ENCODE assay signal across 14 mouse cellular contexts in genomic region chr3:88627114-88627513, GRCm38 (mm10). TPM values are rescaled to one million over a fixed set of nuclear protein-coding genes. Genes with fewer than 3 reads are reported as not detected.
DNase-seq lines count a peak whose midpoint lies in the region; ATAC-seq and TF ChIP-seq lines count a peak whose summit lies in the region.
"Had no signal": no experiment of that assay in that cellular context is flagged by ENCODE, and none has a peak within 500 bp of the region (broad histone marks: within the 10 kb centered on the region; RNA-seq: fewer than 3 reads in every experiment).

No protein-coding gene starts in this region.

- TF ChIP-seq CTCF in layer of hippocampus, adult 2 months (conservative IDR thresholded peaks at IDR 0.05), result no peak

- H3K4me2 ChIP-seq in heart, embryonic 13.5 days, result 0 out of 2 replicates have a peak overlapping the region, but pooled peaks have one; percentile 20
- no peak overlapping the region for H3K4me2 ChIP-seq in liver, embryonic 16.5 days (ENCODE audit: low read depth, low read length)

- H3K4me3 ChIP-seq in heart, embryonic 13.5 days, result no peak overlapping the region
- peak overlapping the region; percentile 34; the same call in 1 of the 2 replicates for H3K4me3 ChIP-seq in layer of hippocampus, adult 2 months
- no peak overlapping the region for H3K4me3 ChIP-seq in liver, embryonic 16.5 days (ENCODE audit: low read depth, low read length)

- 20% methylated on average over 4 of the region's 4 CpGs for WGBS in heart, embryonic 13.5 days
- WGBS in liver, embryonic 16.5 days (ENCODE audit: insufficient replicate concordance), result 8% methylated on average over 4 of the region's 4 CpGs

- DNase-seq in heart, postnatal 36 days, result no peak
- no peak for DNase-seq in layer of hippocampus, adult 2 months (ENCODE audit: low spot score in 2 of 2)
- DNase-seq in layer of hippocampus, postnatal 10 days (ENCODE audit: low spot score in 2 of 2), result no peak
- peak; percentile 73 for DNase-seq in brain, adult 2 months (ENCODE audit: low read depth, low spot score)
- DNase-seq in thymus, postnatal 10 days (ENCODE audit: low spot score in 2 of 2), result no peak
- no peak for DNase-seq in spleen, postnatal 36 days (ENCODE audit: low spot score in 2 of 2)
- DNase-seq: adrenal gland, postnatal 10 days; thymus, postnatal 14 days had no signal

- 0 out of 2 replicates have a peak overlapping the region, but pooled peaks have one; percentile 51 for H3K9ac ChIP-seq in heart, embryonic 13.5 days
- no peak overlapping the region for H3K9ac ChIP-seq in liver, embryonic 16.5 days (ENCODE audit: low read depth, low read length)

- H3K4me1 ChIP-seq in heart, embryonic 13.5 days, result peaks cover 95% of the 10 kb centered on the region
- peaks cover 53% of the 10 kb centered on the region for H3K4me1 ChIP-seq in liver, embryonic 16.5 days (ENCODE audit: control insufficient read depth, low read depth, low read length)

- H3K36me3 ChIP-seq in heart, embryonic 13.5 days, result peaks cover 54% of the 10 kb centered on the region
- peaks cover 3% of the 10 kb centered on the region; the same call in 1 of the 2 replicates for H3K36me3 ChIP-seq in liver, embryonic 16.5 days (ENCODE audit: control insufficient read depth, insufficient read depth)

- H3K27me3 ChIP-seq in heart, embryonic 13.5 days (replicated peaks), result no peaks in the 10 kb centered on the region
- H3K27me3 ChIP-seq in liver, embryonic 16.5 days (ENCODE audit: control insufficient read depth, insufficient read depth, low read depth, low read length), result no peaks in the 10 kb centered on the region

- no peaks in the 10 kb centered on the region for H3K9me3 ChIP-seq in heart, embryonic 13.5 days
- no peaks in the 10 kb centered on the region for H3K9me3 ChIP-seq in liver, embryonic 16.5 days (replicated peaks; ENCODE audit: control insufficient read depth, low read length)

- 0 out of 2 replicates have a peak overlapping the region, but pooled peaks have one; percentile 2 for H3K27ac ChIP-seq in heart, embryonic 13.5 days (replicated peaks)
- H3K27ac ChIP-seq in layer of hippocampus, adult 2 months, result peak overlapping the region; percentile 98
- no peak overlapping the region for H3K27ac ChIP-seq in liver, embryonic 16.5 days (ENCODE audit: low read length)

- no peak for ATAC-seq in heart, embryonic 13.5 days (ENCODE audit: extremely low read depth, insufficient number of reproducible peaks, low FRiP score, low TSS enrichment)
- peak; percentile 66 for ATAC-seq in liver, embryonic 16.5 days (ENCODE audit: low read depth)
- ATAC-seq: forebrain, embryonic 16.5 days had no signal

- intact Hi-C loops in heart, postnatal 36 days (cut with DNase I), result no loop called here

RNA-seq across cellular contexts. Expression of gene Arhgef2, which starts 21.3 kb away (rescaled TPM):
- polyA plus RNA-seq in heart, embryonic 13.5 days (2015; fragmentation: Nextera tagmentation; extraction: Ambion mirVana), result 73.1 and 73.4 TPM in 2 replicates
- total RNA-seq in heart, postnatal 36 days (2021), result 10 to 100 TPM; 42.2 to 51.1 TPM
- total RNA-seq in layer of hippocampus, adult 2 months (2021), result 100 to 1,000 TPM; 268 to 283 TPM
- 100 to 1,000 TPM; 212 to 255 TPM for total RNA-seq in layer of hippocampus, postnatal 10 days (2021)
- 16.4 and 20.0 TPM in 2 replicates for polyA plus RNA-seq in liver, embryonic 16.5 days (2015; fragmentation: Nextera tagmentation; extraction: Ambion mirVana)

RNA-seq across cellular contexts. Expression of gene Rxfp4, which starts 25.8 kb away (rescaled TPM):
- not detected in 2 replicates for polyA plus RNA-seq in heart, embryonic 13.5 days (2015; fragmentation: Nextera tagmentation; extraction: Ambion mirVana)
- total RNA-seq in heart, postnatal 36 days (2021), result under 1 TPM in 1 of 2 experiments, not detected in 1; 0.22 TPM
- not detected for total RNA-seq in layer of hippocampus, adult 2 months (2021)
- not detected for total RNA-seq in layer of hippocampus, postnatal 10 days (2021)
- polyA plus RNA-seq in liver, embryonic 16.5 days (2015; fragmentation: Nextera tagmentation; extraction: Ambion mirVana), result not detected in 2 replicates
- total RNA-seq: adrenal gland, postnatal 10 days; layer of hippocampus, postnatal 25 days; monocyte, adult 5-6 weeks had no signal
- polyA plus RNA-seq: forebrain, embryonic 16.5 days; gonadal fat pad, adult 2 months had no signal

RNA-seq across cellular contexts. Expression of gene Ssr2, which starts 51.4 kb away (rescaled TPM):
- polyA plus RNA-seq in heart, embryonic 13.5 days (2015; fragmentation: Nextera tagmentation; extraction: Ambion mirVana), result 173 and 202 TPM in 2 replicates
- total RNA-seq in heart, postnatal 36 days (2021), result 10 to 100 TPM; 70.7 to 73.8 TPM
- total RNA-seq in layer of hippocampus, adult 2 months (2021), result 10 to 100 TPM; 86.8 to 91.6 TPM
- 100 to 1,000 TPM; 123 to 129 TPM for total RNA-seq in layer of hippocampus, postnatal 10 days (2021)
- polyA plus RNA-seq in liver, embryonic 16.5 days (2015; fragmentation: Nextera tagmentation; extraction: Ambion mirVana), result 171 and 190 TPM in 2 replicates

RNA-seq across cellular contexts. Expression of gene Khdc4, which starts 58.5 kb away (rescaled TPM):
- 54.8 and 61.4 TPM in 2 replicates for polyA plus RNA-seq in heart, embryonic 13.5 days (2015; fragmentation: Nextera tagmentation; extraction: Ambion mirVana)
- 10 to 100 TPM; 27.4 to 30.8 TPM for total RNA-seq in heart, postnatal 36 days (2021)
- total RNA-seq in layer of hippocampus, adult 2 months (2021), result 10 to 100 TPM; 55.1 to 55.5 TPM
- total RNA-seq in layer of hippocampus, postnatal 10 days (2021), result 10 to 100 TPM; 54.2 to 56.1 TPM
- polyA plus RNA-seq in liver, embryonic 16.5 days (2015; fragmentation: Nextera tagmentation; extraction: Ambion mirVana), result 22.0 and 24.5 TPM in 2 replicates

Comparison
In these comparisons a context has a peak if more than half of its experiments do, and no peak if none do; other contexts are left out.
1. RNA of gene Arhgef2, which starts 21.3 kb away (total RNA-seq): 268 to 283 TPM in layer of hippocampus, adult 2 months and 212 to 255 TPM in layer of hippocampus, postnatal 10 days; 42.2 to 51.1 TPM in heart, postnatal 36 days; every median in the first group is over 4 times any median in the second.